Mouse (Mus musculus): ENCODE measurements around the gene Olfr742. TPM values are rescaled to one million over a fixed set of nuclear protein-coding genes. Genes with fewer than 3 reads are reported as not detected.

The Olfr742 gene
- not detected in 2 replicates for polyA plus RNA-seq (2015; fragmentation: Nextera tagmentation; extraction: Ambion mirVana)

DNA sequence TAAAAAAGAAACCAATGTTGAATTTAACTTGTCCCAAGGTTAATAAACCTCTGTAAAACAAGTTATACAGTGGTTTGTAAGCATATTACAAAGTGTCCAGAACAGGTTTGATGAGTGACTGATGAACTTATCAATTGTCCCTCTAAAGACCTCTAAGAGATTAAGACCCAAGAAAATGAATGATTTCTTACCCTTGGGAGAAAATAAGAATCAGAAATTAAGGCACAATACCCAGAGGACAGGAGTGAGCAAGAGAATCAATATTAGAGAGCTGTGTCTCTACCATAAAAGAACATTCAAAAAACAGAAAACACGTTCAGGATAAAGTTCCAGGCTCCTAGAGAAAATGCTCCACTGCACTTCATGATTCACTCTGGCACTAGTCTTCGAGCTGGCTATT lies at the start of gene Olfr742:
Olfr742 (plus strand) TSS at position 301 of the 400 bp plus-strand sequence.
- DNase-seq (ENCODE audit: low spot score) (no peak), ATAC-seq (no peak)
- Histone ChIP-seq H3K4me1 (ENCODE audit: insufficient read depth, low read depth, low read length) (no peaks in the 10 kb centered on the region), H3K9me3 (ENCODE audit: low read length) (no peaks in the 10 kb centered on the region), H3K36me3 (ENCODE audit: insufficient read depth, low read length) (no peaks in the 10 kb centered on the region), H3K4me3 (ENCODE audit: low read depth, low read length) (no peak within 1 kb of the TSS), H3K27me3 (replicated peaks; ENCODE audit: insufficient read depth, low read length) (no peaks in the 10 kb centered on the region), H3K4me2 (replicated peaks; ENCODE audit: low read depth, low read length) (no peak within 1 kb of the TSS), H3K27ac (ENCODE audit: low read length) (no peak within 1 kb of the TSS), H3K9ac (replicated peaks; ENCODE audit: low read depth) (no peak within 1 kb of the TSS)
- WGBS, result 42% methylated on average over 2 of the region's 2 CpGs
- no peak for TF ChIP-seq CTCF (IDR thresholded peaks at IDR 0.05)
- TF ChIP-seq EP300 (IDR thresholded peaks at IDR 0.05), result no peak

- Histone ChIP-seq H3K27me3 (replicated peaks; ENCODE audit: insufficient read depth, low read length) (no peaks in the 10 kb centered on the region), H3K4me1 (ENCODE audit: insufficient read depth, low read depth, low read length) (no peaks in the 10 kb centered on the region), H3K4me2 (replicated peaks; ENCODE audit: low read depth, low read length) (no peak within 1 kb of the TSS), H3K9me3 (ENCODE audit: low read length) (no peaks in the 10 kb centered on the region), H3K4me3 (ENCODE audit: low read depth, low read length) (no peak within 1 kb of the TSS), H3K27ac (ENCODE audit: low read length) (no peak within 1 kb of the TSS), H3K9ac (replicated peaks; ENCODE audit: low read depth) (no peak within 1 kb of the TSS), H3K36me3 (ENCODE audit: insufficient read depth, low read length) (no peaks in the 10 kb centered on the region)
- no peak for DNase-seq (ENCODE audit: low spot score)
- ATAC-seq, result no peak
- 62% methylated on average over 2 of the region's 2 CpGs for WGBS
- TF ChIP-seq EP300 (IDR thresholded peaks at IDR 0.05) (no peak), CTCF (IDR thresholded peaks at IDR 0.05) (no peak)
Measured at GRCm38 (mm10) chr14:50472438-50472837, 31.0 kb upstream of the Olfr742 start, which contains the start of gene Olfr741. Gene Olfr741 (plus strand): TSS chr14:50472738.

DNA sequence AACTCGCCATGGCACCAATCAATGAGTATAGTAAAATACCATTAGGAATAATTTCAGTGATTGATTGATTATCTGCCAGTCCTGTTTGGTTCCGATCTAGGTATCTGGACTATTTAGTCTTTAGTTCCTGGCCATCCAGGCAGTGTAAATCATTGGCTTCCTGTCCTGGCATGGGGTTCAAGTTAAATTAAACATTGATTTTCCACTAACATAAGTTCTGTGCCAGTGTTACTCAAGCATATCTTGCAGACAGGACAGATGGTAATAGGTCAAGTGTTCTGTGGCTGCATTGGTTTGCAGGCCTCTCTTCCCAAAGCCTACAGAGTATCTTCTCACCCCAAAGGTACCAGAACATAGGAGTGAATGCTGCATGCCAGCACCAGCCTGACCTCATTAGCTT lies 25.0 kb upstream of the Olfr742 start:
- H3K4me2 ChIP-seq (replicated peaks; ENCODE audit: low read depth, low read length), result no peak overlapping the region
- WGBS, result 57% methylated on average over 2 of the region's 2 CpGs

DNA sequence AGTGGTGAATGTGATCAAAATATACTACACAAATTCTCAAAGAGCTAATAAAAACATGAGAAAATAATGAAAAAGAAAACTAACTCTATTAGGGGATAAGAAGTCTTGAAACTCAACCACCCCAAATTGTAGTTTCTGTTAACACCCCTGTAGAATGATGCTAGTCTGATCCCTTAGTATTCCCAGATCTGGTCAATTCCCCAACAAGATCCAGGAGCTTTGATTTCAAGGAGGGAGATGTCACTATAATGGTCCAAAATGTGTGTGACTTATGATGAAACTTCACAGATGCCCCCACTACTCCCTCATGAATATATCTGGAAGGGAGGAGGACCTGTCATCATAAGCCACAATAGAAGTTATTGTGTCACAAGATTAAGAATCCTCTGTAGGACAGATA lies 18.1 kb downstream of the Olfr742 start, which contains the start of gene Olfr743:
Olfr743 (plus strand) TSS at position 301 of the 400 bp plus-strand sequence.
- Histone ChIP-seq H3K36me3 (ENCODE audit: insufficient read depth, low read length) (no peaks in the 10 kb centered on the region), H3K4me2 (replicated peaks; ENCODE audit: low read depth, low read length) (no peak within 1 kb of the TSS), H3K4me1 (ENCODE audit: insufficient read depth, low read depth, low read length) (no peaks in the 10 kb centered on the region), H3K27ac (ENCODE audit: low read length) (no peak within 1 kb of the TSS), H3K27me3 (replicated peaks; ENCODE audit: insufficient read depth, low read length) (no peaks in the 10 kb centered on the region), H3K9me3 (ENCODE audit: low read length) (no peaks in the 10 kb centered on the region), H3K4me3 (ENCODE audit: low read depth, low read length) (no peak within 1 kb of the TSS), H3K9ac (replicated peaks; ENCODE audit: low read depth) (no peak within 1 kb of the TSS)
- TF ChIP-seq CTCF (IDR thresholded peaks at IDR 0.05) (no peak), EP300 (IDR thresholded peaks at IDR 0.05) (no peak)
- no peak for DNase-seq (ENCODE audit: low spot score)
- no peak for ATAC-seq

More for the DNA sequence above, 25.0 kb upstream of the Olfr742 start:
- Histone ChIP-seq H3K4me1 (ENCODE audit: insufficient read depth, low read depth, low read length) (no peaks in the 10 kb centered on the region), H3K9ac (replicated peaks; ENCODE audit: low read depth) (no peak overlapping the region), H3K27ac (ENCODE audit: low read length) (no peak overlapping the region), H3K27me3 (replicated peaks; ENCODE audit: insufficient read depth, low read length) (no peaks in the 10 kb centered on the region), H3K4me3 (ENCODE audit: low read depth, low read length) (no peak overlapping the region), H3K36me3 (ENCODE audit: insufficient read depth, low read length) (no peaks in the 10 kb centered on the region), H3K9me3 (ENCODE audit: low read length) (no peaks in the 10 kb centered on the region)
- ATAC-seq, result no peak
- TF ChIP-seq CTCF (IDR thresholded peaks at IDR 0.05), result no peak
- TF ChIP-seq EP300 (IDR thresholded peaks at IDR 0.05), result no peak
- no peak for DNase-seq (ENCODE audit: low spot score)

DNA sequence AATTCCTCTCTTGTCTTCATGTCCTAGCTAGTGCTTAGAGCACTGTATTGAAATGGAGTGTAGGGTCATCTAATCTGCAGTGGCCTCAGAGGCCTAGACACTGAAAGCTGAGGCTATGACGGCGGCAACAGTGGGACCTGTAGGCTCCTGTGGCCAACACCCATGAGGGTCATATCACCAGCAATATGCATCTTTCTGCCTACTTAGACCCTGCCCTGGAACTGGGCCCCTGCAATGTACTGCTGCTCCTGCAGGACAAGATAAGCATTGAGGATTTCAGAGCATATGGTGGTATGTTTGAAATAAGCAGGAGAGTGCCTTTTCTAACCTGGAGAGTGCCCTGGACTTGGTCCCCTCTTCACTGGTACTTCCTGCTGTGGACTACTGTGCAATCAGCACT lies 49.3 kb downstream of the Olfr742 start:
- 91% methylated on average over 2 of the region's 2 CpGs for WGBS
- ATAC-seq, result no peak

More for the DNA sequence above, 49.3 kb downstream of the Olfr742 start:
- H3K27ac ChIP-seq (ENCODE audit: low read length), result no peak overlapping the region
- H3K36me3 ChIP-seq (ENCODE audit: insufficient read depth, low read length), result no peaks in the 10 kb centered on the region
- TF ChIP-seq EP300 (IDR thresholded peaks at IDR 0.05) (no peak), CTCF (IDR thresholded peaks at IDR 0.05) (no peak)
- H3K4me3 ChIP-seq (ENCODE audit: low read depth, low read length), result no peak overlapping the region
- H3K9ac ChIP-seq (replicated peaks; ENCODE audit: low read depth), result no peak overlapping the region
- H3K4me2 ChIP-seq (replicated peaks; ENCODE audit: low read depth, low read length), result no peak overlapping the region
- H3K27me3 ChIP-seq (replicated peaks; ENCODE audit: insufficient read depth, low read length), result no peaks in the 10 kb centered on the region
- H3K4me1 ChIP-seq (ENCODE audit: insufficient read depth, low read depth, low read length), result no peaks in the 10 kb centered on the region
- no peaks in the 10 kb centered on the region for H3K9me3 ChIP-seq (ENCODE audit: low read length)
- no peak for DNase-seq (ENCODE audit: low spot score)

Other genes starting within 250 kb of the Olfr742 start
- not detected in 2 replicates for gene Olfr732, start 219.4 kb upstream of the Olfr742 start, polyA plus RNA-seq (2015; fragmentation: Nextera tagmentation; extraction: Ambion mirVana)
- not detected in 2 replicates for gene Olfr733, start 202.1 kb upstream of the Olfr742 start, polyA plus RNA-seq (2015; fragmentation: Nextera tagmentation; extraction: Ambion mirVana)
- gene Olfr734, start 176.8 kb upstream of the Olfr742 start, polyA plus RNA-seq (2015; fragmentation: Nextera tagmentation; extraction: Ambion mirVana), result not detected in 2 replicates
- gene Olfr735, start 154.7 kb upstream of the Olfr742 start, polyA plus RNA-seq (2015; fragmentation: Nextera tagmentation; extraction: Ambion mirVana), result not detected in 2 replicates
- gene Tlr11, start 145.7 kb upstream of the Olfr742 start, polyA plus RNA-seq (2015; fragmentation: Nextera tagmentation; extraction: Ambion mirVana), result 0.04 TPM in 1 of 2 replicates, not detected in the other
- not detected in 2 replicates for gene Olfr736, start 122.4 kb upstream of the Olfr742 start, polyA plus RNA-seq (2015; fragmentation: Nextera tagmentation; extraction: Ambion mirVana)
- gene Olfr738, start 96.0 kb upstream of the Olfr742 start, polyA plus RNA-seq (2015; fragmentation: Nextera tagmentation; extraction: Ambion mirVana), result not detected in 2 replicates
- not detected in 2 replicates for gene Olfr739, start 85.0 kb upstream of the Olfr742 start, polyA plus RNA-seq (2015; fragmentation: Nextera tagmentation; extraction: Ambion mirVana)
- not detected in 2 replicates for gene Olfr740, start 58.1 kb upstream of the Olfr742 start, polyA plus RNA-seq (2015; fragmentation: Nextera tagmentation; extraction: Ambion mirVana)
- gene Olfr741, start 30.9 kb upstream of the Olfr742 start, polyA plus RNA-seq (2015; fragmentation: Nextera tagmentation; extraction: Ambion mirVana), result not detected in 2 replicates
- gene Olfr743, start 18.2 kb downstream of the Olfr742 start, polyA plus RNA-seq (2015; fragmentation: Nextera tagmentation; extraction: Ambion mirVana), result not detected in 2 replicates
- not detected in 2 replicates for gene Olfr744, start 111.3 kb downstream of the Olfr742 start, polyA plus RNA-seq (2015; fragmentation: Nextera tagmentation; extraction: Ambion mirVana)
- gene Olfr745, start 135.8 kb downstream of the Olfr742 start, polyA plus RNA-seq (2015; fragmentation: Nextera tagmentation; extraction: Ambion mirVana), result not detected in 2 replicates
- gene Olfr746, start 143.5 kb downstream of the Olfr742 start, polyA plus RNA-seq (2015; fragmentation: Nextera tagmentation; extraction: Ambion mirVana), result not detected in 2 replicates
- not detected in 2 replicates for gene Olfr747, start 189.6 kb downstream of the Olfr742 start, polyA plus RNA-seq (2015; fragmentation: Nextera tagmentation; extraction: Ambion mirVana)
- not detected in 2 replicates for gene Olfr748, start 203.8 kb downstream of the Olfr742 start, polyA plus RNA-seq (2015; fragmentation: Nextera tagmentation; extraction: Ambion mirVana)
- not detected in 2 replicates for gene Olfr749, start 241.5 kb downstream of the Olfr742 start, polyA plus RNA-seq (2015; fragmentation: Nextera tagmentation; extraction: Ambion mirVana)